Mouse (Mus musculus): ENCODE measurements around the gene Pgap2. TPM values are rescaled to one million over a fixed set of nuclear protein-coding genes. Genes with fewer than 3 reads are reported as not detected.

Pgap2 gene
- polyA plus RNA-seq, 1 experiment from 2014 or later = 82.9 TPM

GRCm38 (mm10) chr7:102211071-102211470, 1.1 kb downstream of the Pgap2 start:
- H3K4me2 ChIP-seq (replicated peaks; ENCODE audit: low read depth, low read length) = peak overlapping the region; percentile 80
- 0 out of 2 replicates have a peak, but pooled peaks cover 3% of the 10 kb centered on the region for H3K36me3 ChIP-seq (ENCODE audit: insufficient read depth, low read length)
- H3K9ac ChIP-seq (replicated peaks; ENCODE audit: low read length) = peak overlapping the region; percentile 82
- WGBS = 59% methylated on average over 3 of the region's 3 CpGs
- H3K27ac ChIP-seq (ENCODE audit: low read length) = peak overlapping the region; percentile 95
- peak overlapping the region; percentile 88 for H3K4me3 ChIP-seq (ENCODE audit: low read length)
- H3K9me3 ChIP-seq (ENCODE audit: low read length) = no peaks in the 10 kb centered on the region
- H3K4me1 ChIP-seq (ENCODE audit: insufficient read depth, low read length) = peaks cover 17% of the 10 kb centered on the region; the same call in 1 of the 2 replicates
- no peak for ATAC-seq (ENCODE audit: low FRiP score, low TSS enrichment)
- H3K27me3 ChIP-seq (ENCODE audit: insufficient read depth, low read length) = no peaks in the 10 kb centered on the region

- Histone ChIP-seq H3K9me3 (ENCODE audit: low read length) (no peaks in the 10 kb centered on the region), H3K4me2 (replicated peaks; ENCODE audit: low read depth, low read length) (peak overlapping the region; percentile 89), H3K4me3 (ENCODE audit: low read length) (no peak overlapping the region), H3K27me3 (ENCODE audit: insufficient read depth, low read length) (no peaks in the 10 kb centered on the region), H3K4me1 (ENCODE audit: insufficient read depth, low read length) (no peaks in the 10 kb centered on the region), H3K27ac (ENCODE audit: low read length) (no peak overlapping the region), H3K36me3 (ENCODE audit: insufficient read depth, low read length) (no peaks in the 10 kb centered on the region), H3K9ac (replicated peaks; ENCODE audit: low read length) (0 out of 2 replicates have a peak overlapping the region, but pooled peaks have one; percentile 8)
- ATAC-seq (ENCODE audit: low FRiP score, low TSS enrichment) = no peak
- 35% methylated on average over 1 of the region's 1 CpGs for WGBS
Measured at GRCm38 (mm10) chr7:102221899-102222298, 11.9 kb downstream of the Pgap2 start.

GRCm38 (mm10) chr7:102222336-102222735, 12.3 kb downstream of the Pgap2 start:
- peak; percentile 69; the same call in 1 of the 2 replicates for ATAC-seq (ENCODE audit: low FRiP score, low TSS enrichment)
- H3K36me3 ChIP-seq (ENCODE audit: insufficient read depth, low read length) = no peaks in the 10 kb centered on the region
- 5% methylated on average over 7 of the region's 13 CpGs for WGBS
- H3K4me3 ChIP-seq (ENCODE audit: low read length) = peak overlapping the region; percentile 85
- H3K27ac ChIP-seq (ENCODE audit: low read length) = peak overlapping the region; percentile 88
- H3K27me3 ChIP-seq (ENCODE audit: insufficient read depth, low read length) = no peaks in the 10 kb centered on the region
- peak overlapping the region; percentile 86 for H3K9ac ChIP-seq (replicated peaks; ENCODE audit: low read length)
- no peaks in the 10 kb centered on the region for H3K4me1 ChIP-seq (ENCODE audit: insufficient read depth, low read length)
- H3K4me2 ChIP-seq (replicated peaks; ENCODE audit: low read depth, low read length) = peak overlapping the region; percentile 89
- no peaks in the 10 kb centered on the region for H3K9me3 ChIP-seq (ENCODE audit: low read length)

- H3K27ac ChIP-seq (ENCODE audit: low read length) = peak overlapping the region; percentile 88
- H3K27me3 ChIP-seq (ENCODE audit: insufficient read depth, low read length) = no peaks in the 10 kb centered on the region
- H3K4me2 ChIP-seq (replicated peaks; ENCODE audit: low read depth, low read length) = peak overlapping the region; percentile 89
- ATAC-seq (ENCODE audit: low FRiP score, low TSS enrichment) = peak; percentile 92
- H3K9ac ChIP-seq (replicated peaks; ENCODE audit: low read length) = peak overlapping the region; percentile 86
- peak overlapping the region; percentile 85 for H3K4me3 ChIP-seq (ENCODE audit: low read length)
- H3K36me3 ChIP-seq (ENCODE audit: insufficient read depth, low read length) = no peaks in the 10 kb centered on the region
- under 1% methylated on average over 31 of the region's 31 CpGs for WGBS
- H3K9me3 ChIP-seq (ENCODE audit: low read length) = no peaks in the 10 kb centered on the region
- no peaks in the 10 kb centered on the region for H3K4me1 ChIP-seq (ENCODE audit: insufficient read depth, low read length)
Measured at GRCm38 (mm10) chr7:102222830-102223556, 13.0 kb downstream of the Pgap2 start.

GRCm38 (mm10) chr7:102223883-102224738, 14.1 kb downstream of the Pgap2 start:
- H3K4me2 ChIP-seq (replicated peaks; ENCODE audit: low read depth, low read length) = no peak overlapping the region

GRCm38 (mm10) chr7:102226051-102226450, 16.0 kb downstream of the Pgap2 start:
- H3K4me1 ChIP-seq (ENCODE audit: insufficient read depth, low read length) = no peaks in the 10 kb centered on the region
- H3K9me3 ChIP-seq (ENCODE audit: low read length) = no peaks in the 10 kb centered on the region
- H3K27ac ChIP-seq (ENCODE audit: low read length) = no peak overlapping the region
- H3K9ac ChIP-seq (replicated peaks; ENCODE audit: low read length) = no peak overlapping the region
- no peak overlapping the region for H3K4me3 ChIP-seq (ENCODE audit: low read length)
- no peak overlapping the region for H3K4me2 ChIP-seq (replicated peaks; ENCODE audit: low read depth, low read length)
- no peak for ATAC-seq (ENCODE audit: low FRiP score, low TSS enrichment)
- H3K27me3 ChIP-seq (ENCODE audit: insufficient read depth, low read length) = no peaks in the 10 kb centered on the region
- 93% methylated on average over 6 of the region's 6 CpGs for WGBS
- 0 out of 2 replicates have a peak, but pooled peaks cover 6% of the 10 kb centered on the region for H3K36me3 ChIP-seq (ENCODE audit: insufficient read depth, low read length)

More at GRCm38 (mm10) chr7:102223883-102224738, 14.1 kb downstream of the Pgap2 start:
- Histone ChIP-seq H3K9me3 (ENCODE audit: low read length) (no peaks in the 10 kb centered on the region), H3K27ac (ENCODE audit: low read length) (no peak overlapping the region), H3K27me3 (ENCODE audit: insufficient read depth, low read length) (no peaks in the 10 kb centered on the region), H3K9ac (replicated peaks; ENCODE audit: low read length) (0 out of 2 replicates have a peak overlapping the region, but pooled peaks have one; percentile 31), H3K4me1 (ENCODE audit: insufficient read depth, low read length) (no peaks in the 10 kb centered on the region), H3K4me3 (ENCODE audit: low read length) (no peak overlapping the region), H3K36me3 (ENCODE audit: insufficient read depth, low read length) (0 out of 2 replicates have a peak, but pooled peaks cover 6% of the 10 kb centered on the region)
- no peak for ATAC-seq (ENCODE audit: low FRiP score, low TSS enrichment)
- 76% methylated on average over 5 of the region's 5 CpGs for WGBS

GRCm38 (mm10) chr7:102228049-102228670, 18.2 kb downstream of the Pgap2 start:
- Histone ChIP-seq H3K36me3 (ENCODE audit: insufficient read depth, low read length) (0 out of 2 replicates have a peak, but pooled peaks cover 6% of the 10 kb centered on the region), H3K4me3 (ENCODE audit: low read length) (no peak overlapping the region), H3K4me2 (replicated peaks; ENCODE audit: low read depth, low read length) (no peak overlapping the region), H3K9ac (replicated peaks; ENCODE audit: low read length) (no peak overlapping the region), H3K27me3 (ENCODE audit: insufficient read depth, low read length) (no peaks in the 10 kb centered on the region), H3K27ac (ENCODE audit: low read length) (no peak overlapping the region), H3K4me1 (ENCODE audit: insufficient read depth, low read length) (no peaks in the 10 kb centered on the region), H3K9me3 (ENCODE audit: low read length) (no peaks in the 10 kb centered on the region)
- 87% methylated on average over 4 of the region's 4 CpGs for WGBS
- no peak for ATAC-seq (ENCODE audit: low FRiP score, low TSS enrichment)

GRCm38 (mm10) chr7:102229814-102230213, 19.8 kb downstream of the Pgap2 start:
- Histone ChIP-seq H3K9me3 (ENCODE audit: low read length) (no peaks in the 10 kb centered on the region), H3K27ac (ENCODE audit: low read length) (no peak overlapping the region), H3K9ac (replicated peaks; ENCODE audit: low read length) (no peak overlapping the region), H3K4me3 (ENCODE audit: low read length) (no peak overlapping the region), H3K4me2 (replicated peaks; ENCODE audit: low read depth, low read length) (no peak overlapping the region), H3K36me3 (ENCODE audit: insufficient read depth, low read length) (0 out of 2 replicates have a peak, but pooled peaks cover 6% of the 10 kb centered on the region), H3K4me1 (ENCODE audit: insufficient read depth, low read length) (no peaks in the 10 kb centered on the region), H3K27me3 (ENCODE audit: insufficient read depth, low read length) (no peaks in the 10 kb centered on the region)
- 78% methylated on average over 6 of the region's 6 CpGs for WGBS
- no peak for ATAC-seq (ENCODE audit: low FRiP score, low TSS enrichment)

GRCm38 (mm10) chr7:102233059-102233458, 23.1 kb downstream of the Pgap2 start:
- Histone ChIP-seq H3K9me3 (ENCODE audit: low read length) (no peaks in the 10 kb centered on the region), H3K36me3 (ENCODE audit: insufficient read depth, low read length) (peaks cover 21% of the 10 kb centered on the region), H3K4me1 (ENCODE audit: insufficient read depth, low read length) (no peaks in the 10 kb centered on the region), H3K4me2 (replicated peaks; ENCODE audit: low read depth, low read length) (no peak overlapping the region), H3K27ac (ENCODE audit: low read length) (no peak overlapping the region), H3K27me3 (ENCODE audit: insufficient read depth, low read length) (no peaks in the 10 kb centered on the region), H3K4me3 (ENCODE audit: low read length) (no peak overlapping the region), H3K9ac (replicated peaks; ENCODE audit: low read length) (no peak overlapping the region)
- WGBS = 67% methylated on average over 4 of the region's 4 CpGs
- no peak for ATAC-seq (ENCODE audit: low FRiP score, low TSS enrichment)

Measured in kidney, embryonic 16.5 days (tissue).